Mouse (Mus musculus) kidney, postnatal 14 days (tissue): ENCODE measurements around the gene Matk.

Experiments used
- DNase-seq: peaks from one replicate; pipeline ENCODE4 v3.0.0; 2022; ENCODE audit warnings: mixed read lengths

Gene Matk

DNA sequence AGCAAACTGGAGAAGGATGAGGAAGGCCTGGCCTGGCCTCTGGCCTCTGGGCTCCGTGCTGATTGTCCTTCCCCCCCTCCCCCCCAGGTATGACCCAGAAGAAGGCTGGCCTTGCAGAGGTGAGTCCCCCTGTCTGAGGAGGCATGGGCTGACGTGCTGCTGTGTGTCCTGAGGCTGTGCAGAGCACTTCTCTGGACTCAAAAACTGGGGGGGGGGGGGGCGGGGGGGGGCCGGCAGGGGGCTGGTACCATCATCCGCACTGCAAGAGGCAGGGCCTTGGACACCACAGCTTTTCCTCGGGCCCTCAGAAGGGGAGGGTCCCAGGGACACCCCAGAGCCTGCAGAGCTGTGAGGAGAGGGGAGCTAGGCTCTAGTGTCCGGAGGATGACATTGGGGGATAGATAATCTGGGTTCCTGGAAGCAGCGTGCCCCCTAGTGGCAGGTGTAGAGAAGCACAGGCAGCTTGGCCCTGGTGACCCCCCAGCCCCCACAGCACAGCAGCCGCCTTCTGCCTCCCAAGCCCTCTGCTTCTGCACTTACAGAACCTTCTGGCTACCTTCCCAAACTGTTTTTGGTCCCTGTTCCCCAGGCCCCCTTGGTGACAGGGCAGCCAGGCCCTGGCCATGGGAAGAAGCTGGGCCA, 52.0 kb downstream of the Matk start:
- peak; percentile 68 for DNase-seq

DNA sequence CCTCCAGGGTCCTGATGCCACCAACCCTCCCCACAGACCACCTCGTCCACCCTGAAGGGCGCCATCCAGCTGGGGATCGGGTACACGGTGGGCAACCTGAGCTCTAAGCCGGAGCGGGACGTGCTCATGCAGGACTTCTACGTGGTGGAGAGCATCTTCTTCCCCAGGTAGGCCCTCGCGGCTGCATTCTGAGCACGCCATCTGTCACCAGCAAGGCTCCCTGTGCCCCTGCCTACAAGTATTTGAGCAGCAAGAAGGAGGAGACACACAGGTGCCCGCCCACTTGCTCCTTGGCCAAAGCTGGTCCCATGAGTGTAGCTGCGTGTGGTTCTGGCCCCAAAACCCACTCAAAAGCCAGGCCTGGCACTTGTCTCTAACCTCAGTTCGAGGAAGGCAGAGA, 52.9 kb downstream of the Matk start:
- no peak for DNase-seq

GRCm38 (mm10) chr10:81306173-81306668, 53.5 kb downstream of the Matk start:
- no peak for DNase-seq

DNA sequence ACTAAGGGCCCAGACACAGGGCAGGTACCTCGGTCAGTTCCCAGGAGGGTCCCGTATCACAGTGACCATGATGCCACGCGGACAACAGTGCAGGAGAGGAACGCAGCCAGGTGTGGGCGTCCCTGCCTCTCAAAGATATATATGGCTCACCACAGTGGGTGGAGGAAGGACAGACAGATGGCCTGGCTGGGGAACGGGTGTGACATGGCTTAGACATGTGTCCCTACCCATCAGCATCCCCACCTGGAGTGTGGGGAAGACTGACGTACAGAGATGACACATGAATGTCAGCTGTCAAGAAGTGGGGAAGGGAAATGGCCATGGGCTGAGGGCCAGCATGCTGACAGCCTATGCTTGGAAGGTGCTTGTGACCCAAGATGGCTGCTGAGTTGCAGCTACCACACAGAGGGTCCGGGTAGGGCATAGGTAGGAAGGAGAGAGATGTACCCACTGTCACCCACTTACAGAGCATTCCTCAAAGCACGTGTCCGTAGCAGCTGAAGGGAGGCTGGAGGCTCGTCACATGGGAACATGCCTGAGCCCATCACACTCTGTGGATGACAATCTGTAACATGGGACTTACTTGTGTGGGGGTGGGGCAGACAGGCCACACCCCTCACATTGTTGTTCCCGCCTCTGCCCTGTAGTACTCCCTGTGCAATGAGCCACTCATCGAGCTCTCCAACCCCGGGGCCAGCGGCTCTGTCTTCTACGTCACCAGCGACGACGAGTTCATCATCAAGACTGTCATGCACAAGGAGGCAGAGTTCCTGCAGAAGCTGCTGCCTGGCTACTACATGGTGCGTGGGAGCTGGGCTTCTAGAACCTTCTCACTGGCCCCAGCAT, 54.3 kb downstream of the Matk start:
- DNase-seq, result no peak

DNA sequence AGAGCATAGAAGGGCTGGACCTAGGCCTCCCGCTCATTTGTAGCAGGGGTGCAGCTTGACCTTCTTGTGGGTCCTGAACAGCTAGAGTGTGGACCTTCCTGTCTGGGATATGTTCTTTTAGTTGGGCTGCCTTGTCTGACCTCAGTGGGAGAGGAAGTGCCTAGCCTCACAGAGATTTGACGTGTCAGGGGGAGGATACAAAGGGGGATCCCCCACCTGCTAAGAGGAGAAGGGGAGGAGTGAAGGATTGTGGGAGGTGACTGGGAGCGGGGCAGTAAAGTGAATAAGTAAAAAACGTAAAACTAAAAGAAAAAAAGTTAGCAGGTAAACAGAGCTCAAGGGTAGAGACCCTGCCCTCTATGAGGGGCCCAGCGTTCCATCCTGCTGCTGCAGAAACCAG, 56.8 kb downstream of the Matk start:
- no peak for DNase-seq
